In genomic region chr5:65823601-65824133, GRCm38 (mm10) we compare ENCODE assay signal across 10 mouse cellular contexts. TPM values are rescaled to one million over a fixed set of nuclear protein-coding genes. Genes with fewer than 3 reads are reported as not detected.
DNase-seq lines count a peak whose midpoint lies in the region; ATAC-seq and TF ChIP-seq lines count a peak whose summit lies in the region.
"Had no signal": no experiment of that assay in that cellular context is flagged by ENCODE, and none has a peak within 500 bp of the region (broad histone marks: within the 10 kb centered on the region; RNA-seq: fewer than 3 reads in every experiment).

No protein-coding gene starts in this region.

- POLR2A ChIA-PET in Patski (lab: Charles Lee), result no interaction called here

- no peak overlapping the region for H3K27ac ChIP-seq in hindbrain, embryonic 11.5 days (ENCODE audit: low read depth, low read length)
- H3K27ac ChIP-seq in hindbrain, embryonic 16.5 days (ENCODE audit: low read depth, low read length), result no peak overlapping the region
- H3K27ac ChIP-seq in embryonic facial prominence, embryonic 14.5 days (replicated peaks; ENCODE audit: low read depth, low read length), result no peak overlapping the region
- H3K27ac ChIP-seq: macrophage had no signal

- H3K4me2 ChIP-seq in hindbrain, embryonic 11.5 days (replicated peaks; ENCODE audit: low read depth, low read length), result no peak overlapping the region
- no peak overlapping the region for H3K4me2 ChIP-seq in hindbrain, embryonic 16.5 days (ENCODE audit: low read length)
- H3K4me2 ChIP-seq in embryonic facial prominence, embryonic 14.5 days (ENCODE audit: low read depth, low read length), result no peak overlapping the region

- H3K79me2 ChIP-seq in C2C12 (ENCODE audit: control insufficient read depth, insufficient read depth), result no peaks in the 10 kb centered on the region

- H3K79me3 ChIP-seq in C2C12 (ENCODE audit: low read depth), result no peaks in the 10 kb centered on the region

- H3K4me1 ChIP-seq in hindbrain, embryonic 11.5 days (replicated peaks; ENCODE audit: control insufficient read depth, insufficient read depth, low read length), result no peaks in the 10 kb centered on the region
- no peaks in the 10 kb centered on the region for H3K4me1 ChIP-seq in hindbrain, embryonic 16.5 days (ENCODE audit: control insufficient read depth, insufficient read depth, low read depth, low read length)
- H3K4me1 ChIP-seq in embryonic facial prominence, embryonic 14.5 days (ENCODE audit: control insufficient read depth, insufficient read depth, low read length), result no peaks in the 10 kb centered on the region

- 0 out of 2 replicates have a peak, but pooled peaks cover 2% of the 10 kb centered on the region for H3K36me3 ChIP-seq in hindbrain, embryonic 11.5 days (ENCODE audit: control insufficient read depth, insufficient read depth, low read length)
- H3K36me3 ChIP-seq in hindbrain, embryonic 16.5 days (ENCODE audit: control insufficient read depth, insufficient read depth, low read length), result peaks cover 11% of the 10 kb centered on the region
- H3K36me3 ChIP-seq in C2C12 (ENCODE audit: control insufficient read depth, insufficient read depth), result peaks cover 6% of the 10 kb centered on the region
- peaks cover 83% of the 10 kb centered on the region for H3K36me3 ChIP-seq in embryonic facial prominence, embryonic 14.5 days (ENCODE audit: control insufficient read depth, insufficient read depth, low read length)

- 76% methylated on average over 5 of the region's 5 CpGs for WGBS in hindbrain, embryonic 11.5 days
- 72% methylated on average over 5 of the region's 5 CpGs for WGBS in hindbrain, embryonic 16.5 days
- WGBS in embryonic facial prominence, embryonic 14.5 days, result 72% methylated on average over 5 of the region's 5 CpGs

- no peak overlapping the region for H3K4me3 ChIP-seq in hindbrain, embryonic 11.5 days (ENCODE audit: low read depth, low read length)
- no peak overlapping the region for H3K4me3 ChIP-seq in hindbrain, embryonic 16.5 days (ENCODE audit: low read length)
- H3K4me3 ChIP-seq in C2C12 (ENCODE audit: insufficient read depth, poor library complexity, severe bottlenecking), result no peak overlapping the region
- H3K4me3 ChIP-seq in embryonic facial prominence, embryonic 14.5 days (ENCODE audit: low read depth, low read length), result no peak overlapping the region
- H3K4me3 ChIP-seq: erythroblast, embryonic 14.5 days had no signal

- no peak overlapping the region for H3ac ChIP-seq in C2C12 (ENCODE audit: control insufficient read depth, insufficient read length, low read depth)

- no peak overlapping the region for H3K9ac ChIP-seq in hindbrain, embryonic 11.5 days (ENCODE audit: low read depth, low read length)
- H3K9ac ChIP-seq in hindbrain, embryonic 16.5 days (ENCODE audit: low read depth, low read length), result no peak overlapping the region
- H3K9ac ChIP-seq in embryonic facial prominence, embryonic 14.5 days (ENCODE audit: low read depth, low read length), result no peak overlapping the region

- ATAC-seq in hindbrain, embryonic 11.5 days (ENCODE audit: low FRiP score), result no peak
- no peak for ATAC-seq in hindbrain, embryonic 16.5 days
- no peak for ATAC-seq in Patski
- no peak for ATAC-seq in embryonic facial prominence, embryonic 14.5 days (ENCODE audit: low read depth)

- no peaks in the 10 kb centered on the region for H3K9me3 ChIP-seq in hindbrain, embryonic 11.5 days (ENCODE audit: control insufficient read depth, low read length)
- H3K9me3 ChIP-seq in hindbrain, embryonic 16.5 days (ENCODE audit: control insufficient read depth, low read length), result no peaks in the 10 kb centered on the region
- no peaks in the 10 kb centered on the region for H3K9me3 ChIP-seq in embryonic facial prominence, embryonic 14.5 days (ENCODE audit: control insufficient read depth, low read length)

- TF ChIP-seq CTCF in C2C12 (IDR thresholded peaks at IDR 0.05; ENCODE audit: control insufficient read depth, insufficient read depth, insufficient read length) (peak; percentile 64), Patski (IDR thresholded peaks at IDR 0.05) (peak; percentile 69)

- CTCF ChIA-PET in Patski (lab: Charles Lee), result interaction anchor here (0.7 to 6.2 kb wide), 9 partner anchors 9 to 128 kb away, joined by 3 to 40 read pairs (median 4); no protein-coding TSS in a partner anchor

- DNase-seq in hindbrain, embryonic 11.5 days (ENCODE audit: low spot score), result peak; percentile 39
- no peak for DNase-seq in Patski (ENCODE audit: low read depth, low spot score)
- peak; percentile 34 for DNase-seq in embryonic facial prominence, embryonic 14.5 days (ENCODE audit: low spot score)
- peak; percentile 5 for DNase-seq in layer of hippocampus, adult 9-11 months
- DNase-seq in skeletal muscle tissue, adult 2 months (ENCODE audit: low read depth, low spot score), result peak; percentile 21
- DNase-seq in urinary bladder, postnatal 25 days (ENCODE audit: low spot score), result no peak

- no peaks in the 10 kb centered on the region for H3K27me3 ChIP-seq in hindbrain, embryonic 11.5 days (ENCODE audit: control insufficient read depth, insufficient read depth, low read length)
- H3K27me3 ChIP-seq in hindbrain, embryonic 16.5 days (replicated peaks; ENCODE audit: control insufficient read depth, insufficient read depth, low read length), result no peaks in the 10 kb centered on the region
- no peaks in the 10 kb centered on the region for H3K27me3 ChIP-seq in C2C12 (ENCODE audit: control insufficient read depth, insufficient read depth, insufficient read length)
- no peaks in the 10 kb centered on the region for H3K27me3 ChIP-seq in Patski
- H3K27me3 ChIP-seq in embryonic facial prominence, embryonic 14.5 days (replicated peaks; ENCODE audit: control insufficient read depth, insufficient read depth, low read length), result no peaks in the 10 kb centered on the region

- in situ Hi-C loops in Patski (cut with MboI; ENCODE audit: low pct_unique_long_range_greater_than_20kb), result no loop called here

TF ChIP-seq in C2C12, 6 proteins besides CTCF, POLR2A, EP300 and RAD21:
- TF ChIP-seq USF1 (IDR thresholded peaks at IDR 0.05; ENCODE audit: low read depth), result no peak
- no peak for TF ChIP-seq MYOD1 (IDR thresholded peaks at IDR 0.05; ENCODE audit: control insufficient read depth, insufficient read length, low read depth)
- TF ChIP-seq CEBPB (IDR thresholded peaks at IDR 0.05; ENCODE audit: low read depth), result no peak
- no peak for TF ChIP-seq MYOG (IDR thresholded peaks at IDR 0.05; ENCODE audit: control insufficient read depth, extremely low read depth, insufficient read length)
- TF ChIP-seq FOSL1 (IDR thresholded peaks at IDR 0.05; ENCODE audit: insufficient read depth, low read length, poor library complexity, severe bottlenecking), result no peak
- no peak for TF ChIP-seq MAX (IDR thresholded peaks at IDR 0.05)

RNA-seq across cellular contexts. Expression of gene Rhoh, which starts 37.3 kb away (rescaled TPM):
- polyA plus RNA-seq in hindbrain, embryonic 11.5 days (2014; fragmentation: Nextera tagmentation; extraction: Ambion mirVana), result 0.09 and 0.52 TPM in 2 replicates
- 0.40 and 0.80 TPM in 2 replicates for polyA plus RNA-seq in hindbrain, embryonic 16.5 days (2015; fragmentation: Nextera tagmentation; extraction: Ambion mirVana)
- polyA plus RNA-seq in C2C12 (2012; fragmentation: generic; extraction: Trizol), result not detected
- 0.04 TPM for polyA plus RNA-seq in Patski (2021)
- polyA plus RNA-seq in embryonic facial prominence, embryonic 14.5 days (2014; fragmentation: Nextera tagmentation; extraction: Ambion mirVana), result 1.6 and 1.7 TPM in 2 replicates
- polyA plus RNA-seq: erythroblast, embryonic 14.5 days had no signal

Comparison
In these comparisons a context has a peak if more than half of its experiments do, and no peak if none do; other contexts are left out.
1. DNase-seq: peak in hindbrain, embryonic 11.5 days (single experiment), embryonic facial prominence, embryonic 14.5 days (single experiment), layer of hippocampus, adult 9-11 months (single experiment) and skeletal muscle tissue, adult 2 months (single experiment); none in Patski (single experiment) and urinary bladder, postnatal 25 days (single experiment).